Mouse (Mus musculus) gastrocnemius, adult 2 months (tissue): ENCODE measurements around the gene Hsd17b2. TPM values are rescaled to one million over a fixed set of nuclear protein-coding genes. Genes with fewer than 3 reads are reported as not detected.
A peak's percentile ranks its signal among the peaks of the same experiment; 100 is the strongest.

Experiments used
- DNase-seq: peaks from one replicate; pipeline ENCODE4 v3.0.0; 2022
- H3K27ac ChIP-seq: fragments of 200-600 bp; 2 replicates; pipeline ENCODE4 v1.8.1; 2022; ENCODE audit warnings: mild to moderate bottlenecking
- H3K4me3 ChIP-seq: fragments of 200-600 bp; 2 replicates; pipeline ENCODE4 v1.8.1; 2022; ENCODE audit warnings: mild to moderate bottlenecking, moderate library complexity
- CTCF ChIP-seq: fragments of 200-600 bp; IDR thresholded peaks from 2 replicates; pipeline ENCODE4 v1.8.1; 2022; ENCODE audit warnings: antibody characterized with exemption, mild to moderate bottlenecking, moderate library complexity
- intact Hi-C: fragments of 180-260 bp; cut with DNase I; formaldehyde crosslinking; loops from one replicate; pipeline ENCODE4 v1.15.1; 2025
- total RNA-seq, 2 experiments: library from RNA; stranded (reverse); gene quantifications; 2 replicates each; pipeline ENCODE4 v1.2.3; 2021

Gene Hsd17b2
- total RNA-seq, 2 experiments from 2014 or later: not detected

- DNase-seq: no peak
- Histone ChIP-seq H3K27ac (no peak overlapping the region), H3K4me3 (no peak overlapping the region)
- TF ChIP-seq CTCF: no peak
- intact Hi-C loops: no loop called here
Measured at GRCm38 (mm10) chr8:117764625-117765024, 62.9 kb downstream of the Hsd17b2 start.

DNA sequence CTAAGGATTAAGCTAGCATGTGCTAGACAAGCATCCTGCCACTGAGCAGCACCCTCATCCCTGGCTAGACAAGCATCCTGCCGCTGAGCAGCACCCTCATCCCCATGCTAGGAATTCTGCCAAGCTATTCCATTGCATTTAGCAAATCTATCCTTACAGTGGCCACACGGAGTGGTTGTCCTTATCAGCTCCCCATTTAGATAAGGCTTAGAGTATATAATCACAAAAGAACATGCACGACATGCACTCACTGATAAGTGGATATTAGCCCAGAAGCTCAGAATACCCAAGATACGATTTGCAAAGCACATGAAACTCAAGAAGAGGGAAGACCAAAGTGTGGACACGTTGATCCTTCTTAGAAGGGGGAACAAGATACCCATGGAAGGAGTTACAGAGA is 64.2 kb downstream of the Hsd17b2 start:
- intact Hi-C loops: no loop called here
- DNase-seq: no peak
- no peak for TF ChIP-seq CTCF
- no peak overlapping the region for H3K27ac ChIP-seq
- H3K4me3 ChIP-seq: no peak overlapping the region

- Histone ChIP-seq H3K4me3 (no peak overlapping the region), H3K27ac (no peak overlapping the region)
- no peak for DNase-seq
- intact Hi-C loops: no loop called here
- no peak for TF ChIP-seq CTCF
Measured at GRCm38 (mm10) chr8:117768971-117769370, 67.3 kb downstream of the Hsd17b2 start.

DNA sequence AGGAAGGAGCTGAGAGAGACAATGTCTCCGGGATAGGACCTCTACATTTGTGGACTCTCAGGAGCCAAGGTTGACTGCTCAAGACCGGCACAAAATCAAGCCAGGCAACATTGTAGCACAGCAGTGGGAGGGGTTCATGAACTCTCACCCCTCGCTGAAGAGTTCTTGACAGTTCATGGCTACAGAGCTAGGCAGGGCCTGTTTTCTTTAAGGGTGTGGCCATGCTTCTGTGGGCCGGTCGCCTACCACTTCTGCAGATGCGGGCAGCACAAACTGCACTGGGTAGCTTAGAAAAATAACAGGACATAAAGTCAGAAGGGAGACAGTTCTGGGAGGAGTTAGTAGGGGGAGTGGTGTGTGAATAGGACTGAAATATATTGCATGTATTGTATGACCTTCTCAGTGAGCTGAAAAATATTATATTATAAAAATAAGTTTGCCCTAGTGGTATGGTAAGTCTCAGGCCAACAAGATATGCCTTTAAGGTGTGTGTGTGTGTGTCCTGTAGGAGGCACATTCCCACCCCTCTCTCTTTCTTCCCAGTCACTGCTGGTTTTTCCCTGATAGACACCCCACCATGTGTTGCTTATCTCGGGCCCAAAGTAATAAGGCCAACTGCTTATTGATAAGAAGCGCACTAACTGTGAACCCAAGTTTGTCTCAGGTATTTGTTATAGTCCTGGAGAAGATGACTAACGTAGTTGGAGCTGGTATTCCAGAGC is 69.6 kb downstream of the Hsd17b2 start:
- no peak for TF ChIP-seq CTCF
- H3K27ac ChIP-seq: no peak overlapping the region
- no peak overlapping the region for H3K4me3 ChIP-seq
- intact Hi-C loops: no loop called here
- DNase-seq: no peak

GRCm38 (mm10) chr8:117772126-117772525 is 70.4 kb downstream of the Hsd17b2 start:
- intact Hi-C loops: loop anchor here (1.0 kb wide), 1 partner anchor 92 kb away; no protein-coding TSS in a partner anchor
- peak; percentile 29 for DNase-seq
- TF ChIP-seq CTCF: peak; percentile 73
- Histone ChIP-seq H3K27ac (no peak overlapping the region), H3K4me3 (no peak overlapping the region)

DNA sequence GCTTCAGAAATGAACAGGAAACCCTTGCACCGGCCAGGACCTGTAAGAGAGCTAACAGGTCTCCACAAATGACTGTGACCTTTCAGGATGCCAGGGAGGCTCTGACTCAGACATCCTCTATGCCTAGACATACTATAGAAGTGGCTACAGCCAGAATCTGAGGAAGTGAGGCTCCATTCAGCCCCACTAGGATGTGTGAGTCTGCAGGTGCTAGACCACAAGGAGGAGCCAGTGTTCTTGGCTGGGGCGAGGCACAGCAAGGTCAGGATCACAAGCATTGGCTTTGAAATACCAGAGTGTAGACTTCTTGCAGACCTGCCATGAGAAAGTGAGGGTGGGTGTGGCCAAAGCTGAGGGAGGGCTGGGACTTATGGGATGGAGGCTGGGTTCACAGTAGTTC is 70.9 kb downstream of the Hsd17b2 start:
- no peak overlapping the region for H3K27ac ChIP-seq
- intact Hi-C loops: loop anchor here (1.0 kb wide), 1 partner anchor 92 kb away; no protein-coding TSS in a partner anchor
- 0 out of 2 replicates have a peak, but pooled peaks have one; percentile 3 for TF ChIP-seq CTCF
- H3K4me3 ChIP-seq: no peak overlapping the region
- no peak for DNase-seq

DNA sequence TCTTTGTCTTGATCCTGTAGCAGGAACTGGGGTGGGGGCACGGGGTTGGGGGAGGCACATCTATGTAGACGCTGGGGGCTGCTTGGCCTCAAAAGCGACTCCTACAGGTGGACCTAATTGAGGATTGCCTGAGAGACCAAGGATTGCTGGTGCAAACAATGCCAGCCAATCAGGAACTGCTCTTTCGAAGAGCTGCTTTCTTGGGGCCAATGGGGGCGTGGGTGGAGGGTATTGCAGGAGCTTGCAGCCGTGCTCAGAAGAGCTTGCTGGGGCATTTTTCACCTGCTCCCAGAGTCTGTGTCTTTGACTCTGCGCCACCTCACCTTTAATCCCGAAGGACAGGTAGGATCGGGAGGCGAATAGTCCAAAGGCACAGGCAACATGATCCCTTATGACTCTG is 73.9 kb downstream of the Hsd17b2 start:
- no peak overlapping the region for H3K4me3 ChIP-seq
- intact Hi-C loops: no loop called here
- H3K27ac ChIP-seq: no peak overlapping the region
- DNase-seq: no peak
- TF ChIP-seq CTCF: no peak

DNA sequence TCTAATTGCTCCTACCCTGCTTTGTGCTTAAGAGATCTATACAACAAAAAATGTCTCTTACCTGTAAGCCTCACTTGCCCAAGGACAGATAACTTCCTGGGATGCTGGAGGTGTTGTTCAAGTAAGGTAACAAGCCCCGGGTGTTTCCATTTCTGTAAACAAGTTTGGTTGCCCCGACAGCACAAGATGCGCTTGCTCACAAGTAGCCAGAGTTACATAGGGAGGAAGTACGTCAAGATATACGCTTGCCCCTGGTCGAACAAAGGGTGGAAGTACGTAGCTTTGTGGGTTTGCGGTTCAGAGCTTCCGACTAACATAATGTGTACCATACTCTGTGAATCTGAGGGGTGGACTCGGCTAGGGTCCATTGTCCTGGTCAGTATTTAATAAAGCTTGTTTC is 74.4 kb downstream of the Hsd17b2 start:
- intact Hi-C loops: no loop called here

DNA sequence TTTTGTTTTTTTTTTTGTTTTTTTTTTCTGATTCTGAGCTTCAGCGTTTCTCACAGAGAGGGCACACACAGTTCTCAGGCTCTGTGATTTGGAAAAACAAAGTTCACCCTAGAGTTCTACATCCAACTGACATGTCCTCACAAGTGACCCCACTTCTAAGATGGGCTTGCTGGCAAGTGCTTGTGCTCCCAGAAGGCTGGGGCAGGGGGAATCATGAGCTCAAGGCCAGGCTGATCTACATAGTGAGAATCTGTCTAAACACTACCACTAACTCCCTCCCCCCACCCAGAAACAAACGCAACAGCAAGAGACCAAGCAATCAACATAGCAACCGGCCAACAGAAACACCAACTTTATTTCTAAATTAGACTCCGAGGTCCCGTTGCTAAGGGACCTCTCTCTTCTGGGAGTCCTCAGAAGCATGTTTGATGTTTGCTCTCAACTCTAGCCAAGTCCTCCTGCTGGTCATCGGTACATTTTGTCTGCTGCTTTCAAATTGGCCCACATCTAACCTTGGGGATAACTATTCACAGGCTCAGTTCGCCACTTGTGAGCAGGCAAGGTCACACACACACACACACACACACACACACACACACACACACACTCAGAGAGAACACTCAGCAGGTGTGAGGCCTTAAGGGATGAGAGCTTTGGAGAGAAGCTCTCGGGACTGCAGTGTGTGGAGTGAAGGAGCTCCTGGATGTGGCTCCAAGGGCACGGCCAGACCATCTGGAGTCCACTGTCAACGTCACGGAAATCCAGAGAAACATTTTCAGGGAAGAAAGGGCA is 77.0 kb downstream of the Hsd17b2 start:
- TF ChIP-seq CTCF: no peak
- H3K4me3 ChIP-seq: no peak overlapping the region
- DNase-seq: peak; percentile 37
- H3K27ac ChIP-seq: peak overlapping the region; percentile 66
- intact Hi-C loops: no loop called here

More for the DNA sequence above, 74.4 kb downstream of the Hsd17b2 start:
- no peak for DNase-seq
- Histone ChIP-seq H3K4me3 (no peak overlapping the region), H3K27ac (no peak overlapping the region)
- TF ChIP-seq CTCF: no peak

DNA sequence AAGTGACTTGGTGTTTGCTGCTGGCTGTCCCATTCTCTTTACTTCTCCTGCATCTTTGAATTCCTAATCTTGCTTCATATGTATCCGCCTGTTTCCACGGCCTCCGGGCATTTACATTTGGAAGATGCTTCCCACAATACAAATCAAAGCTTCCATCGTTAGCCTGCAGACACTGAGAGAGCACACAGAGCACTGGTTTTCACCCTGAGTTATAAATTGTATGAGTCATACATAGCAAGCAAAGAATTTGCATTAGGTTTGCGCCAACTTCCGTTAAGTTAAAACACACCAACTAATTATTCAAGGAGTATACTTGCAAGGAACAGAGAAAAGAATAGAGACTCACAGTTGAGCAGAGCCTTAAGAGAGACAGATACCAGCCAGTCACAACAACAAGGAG is 77.6 kb downstream of the Hsd17b2 start:
- no peak overlapping the region for H3K4me3 ChIP-seq
- DNase-seq: no peak
- intact Hi-C loops: no loop called here
- TF ChIP-seq CTCF: no peak
- H3K27ac ChIP-seq: peak overlapping the region; percentile 63

DNA sequence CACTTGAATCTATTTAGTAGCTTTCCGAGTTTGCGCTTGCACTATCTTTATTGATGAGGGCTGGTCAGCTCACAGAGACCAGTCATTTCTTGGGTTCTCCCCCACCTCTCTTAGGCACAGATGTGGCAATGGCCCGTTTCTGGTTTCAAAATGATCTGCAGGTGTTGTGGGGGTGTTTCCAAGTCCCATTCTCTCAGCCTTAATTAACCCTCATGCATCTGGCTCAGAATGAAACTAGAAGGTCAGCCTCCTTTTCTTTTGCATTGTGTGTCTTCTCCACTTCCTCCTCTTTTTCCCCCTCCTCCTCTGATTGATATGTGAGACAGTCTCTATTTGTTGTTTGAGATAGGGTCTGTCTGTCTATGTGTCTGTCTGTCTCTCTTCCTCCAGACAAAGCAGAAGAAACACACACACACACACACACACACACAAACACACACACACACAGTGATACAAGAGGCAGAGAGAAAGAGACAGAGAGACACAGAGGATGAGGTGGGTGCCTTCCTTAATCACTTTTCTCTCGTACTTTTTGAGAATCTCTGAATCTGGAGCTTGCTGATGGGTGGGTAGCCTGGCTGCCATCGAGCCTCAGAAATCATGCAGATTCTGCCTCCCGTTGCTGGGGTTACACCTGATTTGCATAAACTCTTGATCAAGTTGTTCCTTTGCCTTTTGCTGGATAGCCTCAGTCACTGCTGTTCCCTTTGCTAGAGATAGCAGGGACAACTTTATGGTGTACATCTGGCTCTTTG is 79.8 kb downstream of the Hsd17b2 start:
- H3K27ac ChIP-seq: no peak overlapping the region
- DNase-seq: no peak
- TF ChIP-seq CTCF: no peak
- intact Hi-C loops: no loop called here
- H3K4me3 ChIP-seq: no peak overlapping the region

- no peak for DNase-seq
- H3K4me3 ChIP-seq: no peak overlapping the region
Measured at GRCm38 (mm10) chr8:117783021-117783420, 81.3 kb downstream of the Hsd17b2 start.

GRCm38 (mm10) chr8:117786428-117786827 is 84.7 kb downstream of the Hsd17b2 start:
- DNase-seq: no peak
- Histone ChIP-seq H3K27ac (no peak overlapping the region), H3K4me3 (no peak overlapping the region)
- intact Hi-C loops: no loop called here
- no peak for TF ChIP-seq CTCF

More at GRCm38 (mm10) chr8:117783021-117783420, 81.3 kb downstream of the Hsd17b2 start:
- intact Hi-C loops: no loop called here
- no peak overlapping the region for H3K27ac ChIP-seq
- TF ChIP-seq CTCF: no peak
